Comparison of ENCODE assay signal across 8 mouse cellular contexts in genomic region chr2:158130391-158130986, GRCm38 (mm10). TPM values are rescaled to one million over a fixed set of nuclear protein-coding genes. Genes with fewer than 3 reads are reported as not detected.
A peak's percentile ranks its signal among the peaks of the same experiment; 100 is the strongest.
DNase-seq lines count a peak whose midpoint lies in the region; ATAC-seq and TF ChIP-seq lines count a peak whose summit lies in the region.
"Had no signal": no experiment of that assay in that cellular context is flagged by ENCODE, and none has a peak within 500 bp of the region (broad histone marks: within the 10 kb centered on the region; RNA-seq: fewer than 3 reads in every experiment).

No protein-coding gene starts in this region.

- DNase-seq in ES-CJ7 (ENCODE audit: low read depth, low spot score) = peak; percentile 56
- peak; percentile 31 for DNase-seq in R1 (ENCODE audit: low read depth, low spot score)
- DNase-seq in embryonic facial prominence, embryonic 10.5 days (ENCODE audit: low spot score) = peak; percentile 76
- peak; percentile 73 to 81 for DNase-seq in heart, postnatal 14 days
- DNase-seq in liver, adult 2 months (ENCODE audit: extremely low read depth, low read depth, low spot score) = peak; percentile 97
- peak; percentile 76 for DNase-seq in stomach, postnatal 0 days (ENCODE audit: low spot score)
- DNase-seq in layer of hippocampus, adult 9-10 months (ENCODE audit: low spot score) = no peak

- H3K27ac ChIP-seq in embryonic facial prominence, embryonic 10.5 days (replicated peaks) = peak overlapping the region; percentile 69
- peak overlapping the region; percentile 69 for H3K27ac ChIP-seq in liver, adult 2 months (replicated peaks; ENCODE audit: insufficient read depth, low read depth, low read length)
- H3K27ac ChIP-seq in stomach, postnatal 0 days (replicated peaks) = no peak overlapping the region
- H3K27ac ChIP-seq: neural tube, embryonic 12.5 days had no signal

- H3K4me3 ChIP-seq in embryonic facial prominence, embryonic 10.5 days = no peak overlapping the region
- H3K4me3 ChIP-seq in liver, adult 2 months (ENCODE audit: insufficient read depth, low read depth, low read length) = no peak overlapping the region
- H3K4me3 ChIP-seq in stomach, postnatal 0 days (ENCODE audit: low read depth, low read length) = no peak overlapping the region
- H3K4me3 ChIP-seq: neural tube, embryonic 12.5 days had no signal

- H3K9me3 ChIP-seq in embryonic facial prominence, embryonic 10.5 days = no peaks in the 10 kb centered on the region
- no peaks in the 10 kb centered on the region for H3K9me3 ChIP-seq in stomach, postnatal 0 days (ENCODE audit: control insufficient read depth, low read length)
- H3K9me3 ChIP-seq: neural tube, embryonic 12.5 days had no signal

- no peak for TF ChIP-seq POLR2A in liver, adult 2 months (IDR thresholded peaks at IDR 0.05; ENCODE audit: extremely low read depth, insufficient read depth, low read length)

- 51% methylated on average over 5 of the region's 5 CpGs for WGBS in embryonic facial prominence, embryonic 10.5 days
- WGBS in liver, adult 2 months = 10% methylated on average over 5 of the region's 5 CpGs
- 44% methylated on average over 5 of the region's 5 CpGs for WGBS in stomach, postnatal 0 days

- H3K27me3 ChIP-seq in embryonic facial prominence, embryonic 10.5 days (replicated peaks; ENCODE audit: low read depth, poor library complexity, severe bottlenecking) = no peaks in the 10 kb centered on the region
- no peaks in the 10 kb centered on the region for H3K27me3 ChIP-seq in liver, adult 2 months (ENCODE audit: control insufficient read depth, insufficient read depth, low read length)
- no peaks in the 10 kb centered on the region for H3K27me3 ChIP-seq in stomach, postnatal 0 days (ENCODE audit: control insufficient read depth, insufficient read depth, low read length)
- H3K27me3 ChIP-seq: neural tube, embryonic 12.5 days had no signal

- H3K4me1 ChIP-seq in embryonic facial prominence, embryonic 10.5 days = peaks cover 33% of the 10 kb centered on the region
- H3K4me1 ChIP-seq in liver, adult 2 months (ENCODE audit: control insufficient read depth, insufficient read depth, low read length) = peaks cover 25% of the 10 kb centered on the region
- H3K4me1 ChIP-seq in stomach, postnatal 0 days (replicated peaks; ENCODE audit: control insufficient read depth, insufficient read depth) = no peaks in the 10 kb centered on the region; the same call in 1 of the 2 replicates

- TF ChIP-seq EP300 in stomach, postnatal 0 days (optimal IDR thresholded peaks at IDR 0.05) = no peak

- no peak for TF ChIP-seq CTCF in liver, adult 2 months (IDR thresholded peaks at IDR 0.05; ENCODE audit: low read depth, low read length)
- TF ChIP-seq CTCF in stomach, postnatal 0 days (IDR thresholded peaks at IDR 0.05; ENCODE audit: low read depth) = no peak

- ATAC-seq in stomach, postnatal 0 days (ENCODE audit: low FRiP score, low TSS enrichment) = peak; percentile 36

- no peak overlapping the region for H3K4me2 ChIP-seq in stomach, postnatal 0 days (replicated peaks; ENCODE audit: low read depth)
- H3K4me2 ChIP-seq: neural tube, embryonic 12.5 days had no signal

- H3K9ac ChIP-seq in liver, adult 2 months (ENCODE audit: low read depth, low read length) = no peak overlapping the region
- no peak overlapping the region for H3K9ac ChIP-seq in stomach, postnatal 0 days (ENCODE audit: low read length)
- H3K9ac ChIP-seq: neural tube, embryonic 12.5 days had no signal

- H3K79me2 ChIP-seq in liver, adult 2 months (ENCODE audit: control insufficient read depth, insufficient read depth, low read length) = peaks cover 4% of the 10 kb centered on the region; the same call in 1 of the 2 replicates

- intact Hi-C loops in heart, postnatal 14 days (cut with DNase I) = no loop called here

- no peaks in the 10 kb centered on the region for H3K36me3 ChIP-seq in embryonic facial prominence, embryonic 10.5 days (replicated peaks)
- H3K36me3 ChIP-seq in liver, adult 2 months (ENCODE audit: control insufficient read depth, insufficient read depth, low read length) = peaks cover 18% of the 10 kb centered on the region
- peaks cover 19% of the 10 kb centered on the region; the same call in 1 of the 2 replicates for H3K36me3 ChIP-seq in stomach, postnatal 0 days (ENCODE audit: control insufficient read depth, insufficient read depth, low read length)
- H3K36me3 ChIP-seq: neural tube, embryonic 12.5 days had no signal

RNA-seq across cellular contexts. Expression of gene Tgm2, which starts 15.7 kb away (rescaled TPM):
- 6.4 and 7.8 TPM in 2 replicates for polyA plus RNA-seq in embryonic facial prominence, embryonic 10.5 days (2016; fragmentation: Nextera tagmentation; extraction: Ambion mirVana)
- 100 to 1,000 TPM; 181 to 209 TPM for total RNA-seq in heart, postnatal 14 days (2021)
- total RNA-seq in liver, adult 2 months (2014; rRNA removed) = 68.3 and 101 TPM in 2 replicates
- polyA plus RNA-seq in liver, adult 2 months (2012; rRNA removed) = 91.7 and 93.5 TPM in 2 replicates
- polyA plus RNA-seq in stomach, postnatal 0 days (2015; fragmentation: Nextera tagmentation; extraction: Ambion mirVana) = 109 and 114 TPM in 2 replicates

Comparison
In these comparisons a context has a peak if more than half of its experiments do, and no peak if none do; other contexts are left out.
1. RNA of gene Tgm2, which starts 15.7 kb away (polyA plus RNA-seq): 109 to 114 TPM in stomach, postnatal 0 days and 91.7 to 93.5 TPM in liver, adult 2 months; 6.4 to 7.8 TPM in embryonic facial prominence, embryonic 10.5 days; every median in the first group is over 10 times any median in the second.